In genomic region chr14:14701710-14702329, GRCm38 (mm10) we compare ENCODE assay signal across 8 mouse cellular contexts. TPM values are rescaled to one million over a fixed set of nuclear protein-coding genes. Genes with fewer than 3 reads are reported as not detected.
A peak's percentile ranks its signal among the peaks of the same experiment; 100 is the strongest.
DNase-seq lines count a peak whose midpoint lies in the region; ATAC-seq and TF ChIP-seq lines count a peak whose summit lies in the region.

Gene Slc4a7 (plus strand): TSS chr14:14702279.

- H3K27me3 ChIP-seq in ES-Bruce4 (ENCODE audit: control insufficient read depth, insufficient read depth, low read length, poor library complexity, severe bottlenecking) = no peaks in the 10 kb centered on the region
- no peaks in the 10 kb centered on the region for H3K27me3 ChIP-seq in forebrain, embryonic 14.5 days (replicated peaks; ENCODE audit: control insufficient read depth, insufficient read depth, low read length)
- no peaks in the 10 kb centered on the region for H3K27me3 ChIP-seq in intestine, embryonic 15.5 days (replicated peaks)
- H3K27me3 ChIP-seq in midbrain, embryonic 10.5 days (ENCODE audit: low read depth, poor library complexity, severe bottlenecking) = no peaks in the 10 kb centered on the region

- H3K27ac ChIP-seq in gastrocnemius, adult 2 months = peak within 1 kb of the TSS; percentile 92
- H3K27ac ChIP-seq in ES-Bruce4 (ENCODE audit: insufficient read depth, low read length) = peak within 1 kb of the TSS; percentile 74
- peak within 1 kb of the TSS; percentile 99 for H3K27ac ChIP-seq in forebrain, embryonic 14.5 days (ENCODE audit: low read depth, low read length)
- peak within 1 kb of the TSS; percentile 97 for H3K27ac ChIP-seq in intestine, embryonic 15.5 days
- peak within 1 kb of the TSS; percentile 99 for H3K27ac ChIP-seq in midbrain, embryonic 10.5 days (replicated peaks)

- H3K4me2 ChIP-seq in forebrain, embryonic 14.5 days (ENCODE audit: low read length) = peak within 1 kb of the TSS; percentile 75
- H3K4me2 ChIP-seq in intestine, embryonic 15.5 days (replicated peaks) = peak within 1 kb of the TSS; percentile 56

- no peak for ATAC-seq in forebrain, embryonic 14.5 days
- ATAC-seq in intestine, embryonic 15.5 days = no peak

- WGBS in forebrain, embryonic 14.5 days = 86% methylated on average over 5 of the region's 5 CpGs
- 81% methylated on average over 5 of the region's 5 CpGs for WGBS in intestine, embryonic 15.5 days
- WGBS in midbrain, embryonic 10.5 days = 91% methylated on average over 5 of the region's 5 CpGs

- no peak for TF ChIP-seq CTCF in gastrocnemius, adult 2 months (IDR thresholded peaks at IDR 0.05)
- TF ChIP-seq CTCF in ES-Bruce4 (IDR thresholded peaks at IDR 0.05; ENCODE audit: low read depth, low read length) = no peak

- H3K36me3 ChIP-seq in ES-Bruce4 (ENCODE audit: control insufficient read depth, insufficient read depth, low read length, poor library complexity, severe bottlenecking) = no peaks in the 10 kb centered on the region
- no peaks in the 10 kb centered on the region for H3K36me3 ChIP-seq in forebrain, embryonic 14.5 days (ENCODE audit: control insufficient read depth, insufficient read depth, low read length)
- H3K36me3 ChIP-seq in intestine, embryonic 15.5 days = no peaks in the 10 kb centered on the region
- 0 out of 2 replicates have a peak, but pooled peaks cover 9% of the 10 kb centered on the region for H3K36me3 ChIP-seq in midbrain, embryonic 10.5 days

- TF ChIP-seq POLR2A in ES-Bruce4 (IDR thresholded peaks at IDR 0.05; ENCODE audit: insufficient read depth, low read length) = no peak

- intact Hi-C loops in gastrocnemius, adult 2 months (cut with DNase I) = loop anchor here (10.0 kb wide), 1 partner anchor 163 kb away; no protein-coding TSS in a partner anchor

- TF ChIP-seq EP300 in ES-Bruce4 (IDR thresholded peaks at IDR 0.05; ENCODE audit: insufficient read depth, low read depth, low read length) = no peak

- H3K4me1 ChIP-seq in ES-Bruce4 (ENCODE audit: control insufficient read depth, insufficient read depth, low read length) = no peaks in the 10 kb centered on the region
- H3K4me1 ChIP-seq in forebrain, embryonic 14.5 days (ENCODE audit: control insufficient read depth, insufficient read depth, low read length) = peaks cover 15% of the 10 kb centered on the region
- H3K4me1 ChIP-seq in intestine, embryonic 15.5 days (replicated peaks) = no peaks in the 10 kb centered on the region; the same call in 1 of the 2 replicates
- H3K4me1 ChIP-seq in midbrain, embryonic 10.5 days = peaks cover 23% of the 10 kb centered on the region

- H3K9me3 ChIP-seq in ES-Bruce4 (replicated peaks; ENCODE audit: control insufficient read depth, insufficient read depth, low read length, poor library complexity, severe bottlenecking) = no peaks in the 10 kb centered on the region
- H3K9me3 ChIP-seq in forebrain, embryonic 14.5 days (replicated peaks; ENCODE audit: control insufficient read depth, low read length) = no peaks in the 10 kb centered on the region
- no peaks in the 10 kb centered on the region for H3K9me3 ChIP-seq in intestine, embryonic 15.5 days
- no peaks in the 10 kb centered on the region for H3K9me3 ChIP-seq in midbrain, embryonic 10.5 days (replicated peaks)

- peak within 1 kb of the TSS; percentile 99 for H3K9ac ChIP-seq in ES-Bruce4 (ENCODE audit: low read depth, poor library complexity, severe bottlenecking)
- H3K9ac ChIP-seq in forebrain, embryonic 14.5 days (ENCODE audit: low read length) = peak within 1 kb of the TSS; percentile 98
- H3K9ac ChIP-seq in intestine, embryonic 15.5 days = peak within 1 kb of the TSS; percentile 95

- DNase-seq in gastrocnemius, adult 2 months = no peak
- no peak for DNase-seq in gastrocnemius, adult 8-10 months (ENCODE audit: low spot score in 2 of 2)
- DNase-seq in forebrain, embryonic 14.5 days (ENCODE audit: low spot score) = no peak
- no peak for DNase-seq in midbrain, embryonic 10.5 days (ENCODE audit: low spot score)
- no peak for DNase-seq in ovary, postnatal 10 days (ENCODE audit: low spot score)
- no peak for DNase-seq in kidney, postnatal 36 days

- peak within 1 kb of the TSS; percentile 94 for H3K4me3 ChIP-seq in gastrocnemius, adult 2 months
- H3K4me3 ChIP-seq in ES-Bruce4 (ENCODE audit: low read depth, low read length) = peak within 1 kb of the TSS; percentile 81
- H3K4me3 ChIP-seq in forebrain, embryonic 14.5 days (ENCODE audit: low read depth, low read length) = peak within 1 kb of the TSS; percentile 91
- H3K4me3 ChIP-seq in intestine, embryonic 15.5 days (replicated peaks) = peak within 1 kb of the TSS; percentile 92
- peak within 1 kb of the TSS; percentile 88 for H3K4me3 ChIP-seq in midbrain, embryonic 10.5 days

RNA-seq across cellular contexts. Expression of gene Slc4a7, which starts in this region (rescaled TPM):
- 10 to 100 TPM in 1 of 2 experiments, 1 to 10 TPM in 1; 8.0 to 14.0 TPM for total RNA-seq in gastrocnemius, adult 2 months (2021)
- total RNA-seq in gastrocnemius, adult 8-10 months (2022) = 1 to 10 TPM; 6.9 to 9.8 (median 7.4) TPM
- 81.0 and 81.1 TPM in 2 replicates for polyA plus RNA-seq in ES-Bruce4 (2011; ENCODE audit: insufficient read depth, insufficient read length, low read depth, missing spikeins)
- polyA plus RNA-seq in forebrain, embryonic 14.5 days (2014; fragmentation: Nextera tagmentation; extraction: Ambion mirVana) = 18.5 and 22.7 TPM in 2 replicates
- polyA plus RNA-seq in intestine, embryonic 15.5 days (2015; fragmentation: Nextera tagmentation; extraction: Ambion mirVana) = 19.7 and 20.1 TPM in 2 replicates
- 32.1 and 36.7 TPM in 2 replicates for polyA plus RNA-seq in midbrain, embryonic 10.5 days (2016; fragmentation: Nextera tagmentation; extraction: Ambion mirVana)
